Mouse (Mus musculus): ENCODE measurements around the gene Igsf8. TPM values are rescaled to one million over a fixed set of nuclear protein-coding genes. Genes with fewer than 3 reads are reported as not detected.

Igsf8 gene
- total RNA-seq, 2 experiments from 2014 or later, result 10.9 to 12.4 TPM

Other genes starting within 250 kb of the Igsf8 start
- 1 to 10 TPM; 2.3 to 3.1 TPM for gene Vangl2, start 233.2 kb upstream of the Igsf8 start, total RNA-seq (2021)
- gene Nhlh1, start 204.1 kb upstream of the Igsf8 start, total RNA-seq (2021), result not detected
- gene Copa, start 179.1 kb upstream of the Igsf8 start, total RNA-seq (2021), result 100 to 1,000 TPM; 112 to 113 TPM
- gene Ncstn, start 178.8 kb upstream of the Igsf8 start, total RNA-seq (2021), result 10 to 100 TPM; 45.5 to 50.1 TPM
- gene Pex19, start 134.9 kb upstream of the Igsf8 start, total RNA-seq (2021), result 100 to 1,000 TPM; 125 to 136 TPM
- gene Dcaf8, start 113.6 kb upstream of the Igsf8 start, total RNA-seq (2021), result 100 to 1,000 TPM; 124 to 129 TPM
- 10 to 100 TPM; 59.1 to 65.0 TPM for gene Pea15a, start 54.8 kb upstream of the Igsf8 start, total RNA-seq (2021)
- gene Casq1, start 41.8 kb upstream of the Igsf8 start, total RNA-seq (2021), result 1 to 10 TPM; 8.0 to 8.6 TPM
- gene Atp1a4, start 3.2 kb upstream of the Igsf8 start, total RNA-seq (2021), result not detected
- gene Atp1a2, start 36.4 kb downstream of the Igsf8 start, total RNA-seq (2021), result 100 to 1,000 TPM; 604 to 624 TPM
- not detected for gene Kcnj9, start 67.7 kb downstream of the Igsf8 start, total RNA-seq (2021)
- under 1 TPM; 0.05 to 0.11 TPM for gene Kcnj10, start 79.6 kb downstream of the Igsf8 start, total RNA-seq (2021)
- 1 to 10 TPM; 4.4 to 4.8 TPM for gene Pigm, start 114.9 kb downstream of the Igsf8 start, total RNA-seq (2021)
- gene Slamf9, start 213.7 kb downstream of the Igsf8 start, total RNA-seq (2021), result 1 to 10 TPM; 1.1 to 1.5 TPM
- under 1 TPM; 0.75 to 0.76 TPM for gene Igsf9, start 220.1 kb downstream of the Igsf8 start, total RNA-seq (2021)
- gene Tagln2, start 238.4 kb downstream of the Igsf8 start, total RNA-seq (2021), result 10 to 100 TPM; 71.9 to 78.4 TPM

Measured in heart, postnatal 36 days (tissue).